Mouse (Mus musculus) urinary bladder, postnatal 14 days (tissue): ENCODE results near the gene Stpg1.
A peak's percentile ranks its signal among the peaks of the same experiment; 100 is the strongest.

Source experiments
- DNase-seq: peaks from one replicate; pipeline ENCODE4 v3.0.0; 2021; ENCODE audit warnings: low spot score

Gene Stpg1

GRCm38 (mm10) chr4:135513865-135514264 is 19.3 kb downstream of the Stpg1 start:
- no peak for DNase-seq

GRCm38 (mm10) chr4:135514925-135515324 is 20.3 kb downstream of the Stpg1 start:
- no peak for DNase-seq

GRCm38 (mm10) chr4:135516351-135517316 is 22.0 kb downstream of the Stpg1 start:
- peak; percentile 55 for DNase-seq

GRCm38 (mm10) chr4:135518135-135518534 is 23.5 kb downstream of the Stpg1 start:
- peak; percentile 35 for DNase-seq

- DNase-seq = no peak
Observed at GRCm38 (mm10) chr4:135520421-135520820, 25.8 kb downstream of the Stpg1 start.

GRCm38 (mm10) chr4:135523939-135524338 is 29.3 kb downstream of the Stpg1 start:
- DNase-seq = no peak

GRCm38 (mm10) chr4:135525057-135525456 is 30.5 kb downstream of the Stpg1 start:
- DNase-seq = no peak

- no peak for DNase-seq
Observed at GRCm38 (mm10) chr4:135526039-135526710, 31.6 kb downstream of the Stpg1 start.

GRCm38 (mm10) chr4:135530270-135530669 is 35.7 kb downstream of the Stpg1 start:
- no peak for DNase-seq

GRCm38 (mm10) chr4:135531236-135531635 is 36.6 kb downstream of the Stpg1 start:
- no peak for DNase-seq

- DNase-seq = no peak
Observed at GRCm38 (mm10) chr4:135531771-135532613, 37.4 kb downstream of the Stpg1 start.

- no peak for DNase-seq
Observed at GRCm38 (mm10) chr4:135533001-135533400, 38.4 kb downstream of the Stpg1 start.

- no peak for DNase-seq
Observed at GRCm38 (mm10) chr4:135535021-135535420, 40.4 kb downstream of the Stpg1 start.

GRCm38 (mm10) chr4:135539056-135539455 is 44.5 kb downstream of the Stpg1 start:
- DNase-seq = no peak

- no peak for DNase-seq
Observed at GRCm38 (mm10) chr4:135540057-135540456, 45.5 kb downstream of the Stpg1 start.

GRCm38 (mm10) chr4:135544284-135544683 is 49.7 kb downstream of the Stpg1 start:
- DNase-seq = peak; percentile 64

- peak; percentile 59 for DNase-seq
Observed at GRCm38 (mm10) chr4:135545080-135545511, 50.5 kb downstream of the Stpg1 start.

GRCm38 (mm10) chr4:135546008-135546407 is 51.4 kb downstream of the Stpg1 start:
- no peak for DNase-seq

- DNase-seq = no peak
Observed at GRCm38 (mm10) chr4:135546793-135547192, 52.2 kb downstream of the Stpg1 start.

GRCm38 (mm10) chr4:135547551-135547950 is 53.0 kb downstream of the Stpg1 start:
- DNase-seq = peak; percentile 72

GRCm38 (mm10) chr4:135548108-135548507 is 53.5 kb downstream of the Stpg1 start:
- no peak for DNase-seq

GRCm38 (mm10) chr4:135548521-135549077 is 54.0 kb downstream of the Stpg1 start:
- no peak for DNase-seq
